Mouse (Mus musculus) bone marrow, adult 2 months (tissue): ENCODE data around the gene Rbm15b.

Experiments
- CTCF ChIP-seq: fragments of 200-500 bp; IDR thresholded peaks from 2 replicates; pipeline ENCODE4 v1.5.1; 2011; ENCODE audit warnings: low read length, control low read depth; ENCODE audit not compliant: control insufficient read depth, insufficient read depth
- POLR2A ChIP-seq: fragments of 200-500 bp; IDR thresholded peaks from 2 replicates; pipeline ENCODE4 v1.6.1; 2011; ENCODE audit warnings: low read depth, mild to moderate bottlenecking, control low read depth, low read length, borderline replicate concordance; ENCODE audit not compliant: control insufficient read depth

DNA sequence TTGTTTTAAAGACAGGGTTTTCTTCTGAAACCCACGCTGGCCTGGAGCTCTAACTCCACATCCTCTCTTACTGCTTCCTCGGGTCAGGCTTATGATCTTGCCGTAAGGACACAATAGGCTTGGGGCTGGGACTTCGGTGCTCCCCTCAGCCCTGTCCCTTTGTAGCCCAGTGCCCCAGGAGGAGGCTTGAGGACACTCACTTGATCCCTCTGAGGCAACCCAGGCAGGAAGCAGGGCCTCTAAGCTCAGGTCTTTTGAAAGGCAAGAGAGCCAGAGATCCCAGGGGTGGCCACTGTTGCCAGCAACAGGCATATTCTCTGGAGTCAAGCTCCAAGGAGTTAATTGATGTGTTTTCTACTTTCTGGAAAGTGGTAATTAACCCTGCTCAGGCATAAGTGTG, 7.8 kb downstream of the Rbm15b start:
- TF ChIP-seq POLR2A (no peak), CTCF (no peak)
